In genomic region chr11:119080461-119081147, GRCm38 (mm10) we compare ENCODE assay signal across 10 mouse cellular contexts. TPM values are rescaled to one million over a fixed set of nuclear protein-coding genes. Genes with fewer than 3 reads are reported as not detected.
DNase-seq lines count a peak whose midpoint lies in the region; ATAC-seq lines count a peak whose summit lies in the region.
"Had no signal": no experiment of that assay in that cellular context is flagged by ENCODE, and none has a peak within 500 bp of the region (broad histone marks: within the 10 kb centered on the region; RNA-seq: fewer than 3 reads in every experiment).

No protein-coding gene starts in this region.

- no peak for ATAC-seq in forebrain, embryonic 15.5 days (replicated peaks)
- ATAC-seq in limb, embryonic 12.5 days (ENCODE audit: insufficient number of reproducible peaks, insufficient read depth, low FRiP score, low TSS enrichment, low read depth) = no peak
- no peak for ATAC-seq in neural tube, embryonic 15.5 days (ENCODE audit: low FRiP score)
- ATAC-seq in megakaryocyte, adult 5-6 weeks (ENCODE audit: poor library complexity, severe bottlenecking) = no peak
- ATAC-seq: liver, embryonic 12.5 days had no signal

- H3K4me3 ChIP-seq in forebrain, embryonic 15.5 days = peak overlapping the region; percentile 12
- peak overlapping the region; percentile 21 for H3K4me3 ChIP-seq in limb, embryonic 12.5 days (replicated peaks)
- H3K4me3 ChIP-seq in neural tube, embryonic 15.5 days (replicated peaks) = peak overlapping the region; percentile 15
- H3K4me3 ChIP-seq: liver, embryonic 12.5 days had no signal

- peak overlapping the region; percentile 22 for H3K4me2 ChIP-seq in forebrain, embryonic 15.5 days (replicated peaks)
- peak overlapping the region; percentile 28 for H3K4me2 ChIP-seq in limb, embryonic 12.5 days
- peak overlapping the region; percentile 45 for H3K4me2 ChIP-seq in neural tube, embryonic 15.5 days
- H3K4me2 ChIP-seq: liver, embryonic 12.5 days had no signal

- 37% methylated on average over 33 of the region's 33 CpGs for whole genome bisulfite sequencing in forebrain, embryonic 15.5 days
- 19% methylated on average over 33 of the region's 33 CpGs for WGBS in limb, embryonic 12.5 days
- WGBS in neural tube, embryonic 15.5 days = 35% methylated on average over 33 of the region's 33 CpGs

- intact Hi-C loops in left cerebral cortex, postnatal 4 days (cut with DNase I) = loop anchor here (10.0 kb wide), 1 partner anchor 114 kb away; no protein-coding TSS in a partner anchor

- H3K9ac ChIP-seq in forebrain, embryonic 15.5 days (replicated peaks) = peak overlapping the region; percentile 16; the same call in 1 of the 2 replicates
- 0 out of 2 replicates have a peak overlapping the region, but pooled peaks have one; percentile 23 for H3K9ac ChIP-seq in limb, embryonic 12.5 days (replicated peaks)
- H3K9ac ChIP-seq in neural tube, embryonic 15.5 days (replicated peaks) = 0 out of 2 replicates have a peak overlapping the region, but pooled peaks have one; percentile 4
- H3K9ac ChIP-seq: liver, embryonic 12.5 days had no signal

- H3K36me3 ChIP-seq in forebrain, embryonic 15.5 days = peaks cover 19% of the 10 kb centered on the region; the same call in 1 of the 2 replicates
- H3K36me3 ChIP-seq in limb, embryonic 12.5 days = peaks cover 21% of the 10 kb centered on the region
- H3K36me3 ChIP-seq in neural tube, embryonic 15.5 days = peaks cover 22% of the 10 kb centered on the region

- no peaks in the 10 kb centered on the region for H3K9me3 ChIP-seq in forebrain, embryonic 15.5 days
- H3K9me3 ChIP-seq in limb, embryonic 12.5 days = no peaks in the 10 kb centered on the region
- no peaks in the 10 kb centered on the region for H3K9me3 ChIP-seq in neural tube, embryonic 15.5 days (replicated peaks)
- H3K9me3 ChIP-seq: liver, embryonic 12.5 days had no signal

- H3K4me1 ChIP-seq in forebrain, embryonic 15.5 days = peaks cover 70% of the 10 kb centered on the region
- H3K4me1 ChIP-seq in limb, embryonic 12.5 days (replicated peaks) = peaks cover 65% of the 10 kb centered on the region
- H3K4me1 ChIP-seq in neural tube, embryonic 15.5 days = peaks cover 70% of the 10 kb centered on the region

- H3K27ac ChIP-seq in forebrain, embryonic 15.5 days (replicated peaks) = no peak overlapping the region
- H3K27ac ChIP-seq in limb, embryonic 12.5 days = no peak overlapping the region
- no peak overlapping the region for H3K27ac ChIP-seq in neural tube, embryonic 15.5 days (replicated peaks)
- H3K27ac ChIP-seq: liver, embryonic 12.5 days had no signal

- peak; percentile 28 for DNase-seq in thymus, postnatal 4 days
- DNase-seq in thymus, postnatal 0 days (ENCODE audit: low spot score) = no peak
- no peak for DNase-seq in cerebellum, adult 8-10 months
- DNase-seq in left cerebral cortex, postnatal 4 days = no peak
- DNase-seq: kidney, postnatal 4 days had no signal

- peaks cover 10% of the 10 kb centered on the region for H3K27me3 ChIP-seq in forebrain, embryonic 15.5 days
- peaks cover 66% of the 10 kb centered on the region for H3K27me3 ChIP-seq in limb, embryonic 12.5 days
- peaks cover 17% of the 10 kb centered on the region for H3K27me3 ChIP-seq in neural tube, embryonic 15.5 days (replicated peaks)

RNA-seq across cellular contexts. Expression of gene Cbx4, which starts 5.4 kb away (rescaled TPM):
- 25.1 and 26.8 TPM in 2 replicates for polyA plus RNA-seq in thymus, postnatal 0 days (2015; fragmentation: Nextera tagmentation; extraction: Ambion mirVana)
- 15.5 and 16.5 TPM in 2 replicates for polyA plus RNA-seq in forebrain, embryonic 15.5 days (2015; fragmentation: Nextera tagmentation; extraction: Ambion mirVana)
- polyA plus RNA-seq in limb, embryonic 12.5 days (2016; fragmentation: Nextera tagmentation; extraction: Ambion mirVana) = 9.8 and 12.5 TPM in 2 replicates
- 20.2 and 24.2 TPM in 2 replicates for polyA plus RNA-seq in neural tube, embryonic 15.5 days (2015; fragmentation: Nextera tagmentation; extraction: Ambion mirVana)
- total RNA-seq in left cerebral cortex, postnatal 4 days (2021) = 10 to 100 TPM; 40.8 to 45.2 TPM
- total RNA-seq in megakaryocyte, adult 5-6 weeks (2015) = 15.3 and 15.5 TPM in 2 replicates
- total RNA-seq in megakaryocyte, adult 5-6 weeks (2017) = 18.0 and 18.4 TPM in 2 replicates

RNA-seq across cellular contexts. Expression of gene Cbx8, which starts 39.8 kb away (rescaled TPM):
- polyA plus RNA-seq in thymus, postnatal 0 days (2015; fragmentation: Nextera tagmentation; extraction: Ambion mirVana) = 10.7 and 12.3 TPM in 2 replicates
- 13.8 and 14.1 TPM in 2 replicates for polyA plus RNA-seq in forebrain, embryonic 15.5 days (2015; fragmentation: Nextera tagmentation; extraction: Ambion mirVana)
- 11.8 and 13.0 TPM in 2 replicates for polyA plus RNA-seq in limb, embryonic 12.5 days (2016; fragmentation: Nextera tagmentation; extraction: Ambion mirVana)
- 7.2 and 7.3 TPM in 2 replicates for polyA plus RNA-seq in neural tube, embryonic 15.5 days (2015; fragmentation: Nextera tagmentation; extraction: Ambion mirVana)
- 10 to 100 TPM; 13.0 to 15.6 TPM for total RNA-seq in left cerebral cortex, postnatal 4 days (2021)
- 3.2 and 5.6 TPM in 2 replicates for total RNA-seq in megakaryocyte, adult 5-6 weeks (2015)
- total RNA-seq in megakaryocyte, adult 5-6 weeks (2017) = 3.0 and 3.6 TPM in 2 replicates

RNA-seq across cellular contexts. Expression of gene Cbx2, which starts 57.8 kb away (rescaled TPM):
- 19.5 and 22.3 TPM in 2 replicates for polyA plus RNA-seq in thymus, postnatal 0 days (2015; fragmentation: Nextera tagmentation; extraction: Ambion mirVana)
- polyA plus RNA-seq in forebrain, embryonic 15.5 days (2015; fragmentation: Nextera tagmentation; extraction: Ambion mirVana) = 30.4 and 31.8 TPM in 2 replicates
- 121 and 122 TPM in 2 replicates for polyA plus RNA-seq in limb, embryonic 12.5 days (2016; fragmentation: Nextera tagmentation; extraction: Ambion mirVana)
- 8.3 and 13.3 TPM in 2 replicates for polyA plus RNA-seq in neural tube, embryonic 15.5 days (2015; fragmentation: Nextera tagmentation; extraction: Ambion mirVana)
- total RNA-seq in left cerebral cortex, postnatal 4 days (2021) = 1 to 10 TPM; 6.8 to 7.4 TPM
- 1.5 and 1.6 TPM in 2 replicates for total RNA-seq in megakaryocyte, adult 5-6 weeks (2015)
- 2.8 TPM in 2 replicates for total RNA-seq in megakaryocyte, adult 5-6 weeks (2017)
